Mouse (Mus musculus): ENCODE results near the gene Tbc1d24.

Gene Tbc1d24

GRCm38 (mm10) chr17:24173423-24173822 is 31.9 kb downstream of the Tbc1d24 start:
- peak; percentile 82 for DNase-seq (ENCODE audit: low spot score)

DNA sequence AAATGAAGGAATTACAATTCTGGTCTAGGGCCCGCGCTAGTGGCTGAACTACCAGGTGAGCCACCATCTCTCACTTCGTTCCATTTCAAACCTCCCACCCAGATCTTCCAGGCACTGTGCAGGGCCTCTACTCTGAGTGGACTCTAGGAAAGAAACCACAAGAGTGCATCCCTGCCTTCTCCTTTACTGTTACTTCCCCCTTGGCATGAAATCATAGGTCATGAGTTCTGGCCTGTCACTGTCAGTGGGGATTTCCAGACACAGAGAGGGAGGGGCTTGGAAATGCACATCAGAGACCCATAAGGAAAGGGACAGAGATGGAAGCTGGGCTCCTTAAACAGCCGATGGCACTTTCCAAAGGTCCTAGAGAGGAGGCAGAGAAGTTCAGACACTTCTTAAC is 33.6 kb downstream of the Tbc1d24 start:
- DNase-seq (ENCODE audit: low spot score): no peak

- DNase-seq (ENCODE audit: low spot score): no peak
These were observed 34.6 kb downstream of the Tbc1d24 start for GRCm38 (mm10) chr17:24170729-24171128.

GRCm38 (mm10) chr17:24170125-24170524 is 35.2 kb downstream of the Tbc1d24 start:
- DNase-seq (ENCODE audit: low spot score): no peak

GRCm38 (mm10) chr17:24169317-24170065 is 35.9 kb downstream of the Tbc1d24 start, which contains the start of gene Atp6v0c:
Atp6v0c (minus strand) TSS chr17:24169702.
- peak; percentile 94 for DNase-seq (ENCODE audit: low spot score)

DNA sequence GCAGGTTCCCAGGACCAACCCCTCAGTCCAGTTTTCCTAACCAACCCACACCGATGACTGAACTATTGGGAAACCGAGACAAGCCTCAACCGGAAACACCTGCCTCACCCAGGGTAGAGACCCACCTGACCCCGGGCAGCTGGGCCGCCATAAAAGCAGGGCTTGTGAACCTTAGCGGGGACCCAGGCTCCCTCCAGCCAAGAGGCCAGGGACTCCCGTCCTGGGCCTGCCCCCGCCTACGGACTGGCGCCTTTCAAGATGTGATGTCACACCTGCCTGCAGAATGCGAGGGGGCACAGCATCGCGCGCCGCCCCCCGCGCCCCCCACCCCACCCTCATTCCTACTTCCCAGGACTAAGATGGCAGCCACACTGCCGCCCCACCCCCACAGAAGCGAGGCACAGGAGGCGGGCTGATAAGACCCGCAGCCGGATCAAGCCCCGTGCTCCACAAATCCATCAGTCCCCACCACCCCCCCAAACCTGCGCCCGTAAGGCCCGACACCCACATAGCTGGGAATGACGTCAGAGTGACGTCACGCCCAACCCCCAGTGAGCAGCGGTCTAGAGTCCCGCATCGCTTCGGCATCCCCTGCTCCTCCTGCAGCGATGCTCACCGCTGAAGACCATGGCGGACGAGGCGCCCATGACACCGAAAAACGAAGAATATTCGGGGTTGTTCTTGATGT is 36.6 kb downstream of the Tbc1d24 start:
- peak; percentile 74 for DNase-seq (ENCODE audit: low spot score)

DNA sequence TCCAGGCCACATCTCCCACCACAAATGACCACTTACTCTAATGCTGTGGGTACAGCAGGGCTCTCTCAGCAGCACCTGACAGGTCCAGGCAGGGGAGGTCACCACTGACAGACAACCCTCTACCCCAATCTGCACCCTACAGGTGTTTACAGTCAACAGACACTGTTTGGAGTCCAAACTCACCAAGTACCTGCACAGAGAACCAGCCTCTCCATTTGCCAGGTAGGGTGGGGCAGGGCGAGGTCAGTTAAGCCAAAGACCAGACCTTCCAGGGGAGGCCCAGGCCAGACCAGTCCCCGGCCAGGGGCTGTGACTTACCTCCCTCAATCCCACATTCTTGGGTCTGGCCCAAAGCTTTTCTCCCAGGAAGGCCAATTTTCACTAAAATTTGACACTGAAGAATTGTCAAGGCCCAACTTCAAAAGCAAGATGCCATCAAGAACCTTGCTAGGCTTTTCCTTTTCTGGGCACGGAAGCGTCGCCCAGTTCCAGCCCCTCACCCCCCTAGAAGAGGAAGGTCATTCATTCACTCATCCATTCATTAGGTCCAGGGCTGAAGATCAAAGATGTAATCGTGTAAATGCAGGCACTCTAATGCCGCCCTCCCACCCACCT is 37.4 kb downstream of the Tbc1d24 start:
- no peak for DNase-seq (ENCODE audit: low spot score)

DNA sequence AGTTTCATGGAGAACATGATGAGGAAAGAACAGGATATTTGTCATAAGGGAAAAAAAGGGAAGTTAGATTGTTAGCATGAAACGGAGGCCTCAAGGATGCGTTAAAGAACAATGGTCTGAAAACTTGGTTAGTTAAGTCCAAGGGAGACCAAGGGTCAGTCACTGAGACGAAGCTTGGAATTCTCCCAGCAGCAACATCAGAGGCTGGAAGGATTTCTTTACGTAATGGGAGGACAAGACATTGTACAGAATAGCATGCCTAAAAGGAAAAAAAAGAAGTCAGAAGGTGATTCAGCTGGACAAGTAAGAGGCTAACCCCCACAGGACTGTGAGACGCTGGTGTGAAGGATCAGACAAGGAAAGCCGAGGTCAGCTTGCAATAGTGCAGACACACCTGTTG is 38.2 kb downstream of the Tbc1d24 start:
- DNase-seq (ENCODE audit: low spot score): no peak

DNA sequence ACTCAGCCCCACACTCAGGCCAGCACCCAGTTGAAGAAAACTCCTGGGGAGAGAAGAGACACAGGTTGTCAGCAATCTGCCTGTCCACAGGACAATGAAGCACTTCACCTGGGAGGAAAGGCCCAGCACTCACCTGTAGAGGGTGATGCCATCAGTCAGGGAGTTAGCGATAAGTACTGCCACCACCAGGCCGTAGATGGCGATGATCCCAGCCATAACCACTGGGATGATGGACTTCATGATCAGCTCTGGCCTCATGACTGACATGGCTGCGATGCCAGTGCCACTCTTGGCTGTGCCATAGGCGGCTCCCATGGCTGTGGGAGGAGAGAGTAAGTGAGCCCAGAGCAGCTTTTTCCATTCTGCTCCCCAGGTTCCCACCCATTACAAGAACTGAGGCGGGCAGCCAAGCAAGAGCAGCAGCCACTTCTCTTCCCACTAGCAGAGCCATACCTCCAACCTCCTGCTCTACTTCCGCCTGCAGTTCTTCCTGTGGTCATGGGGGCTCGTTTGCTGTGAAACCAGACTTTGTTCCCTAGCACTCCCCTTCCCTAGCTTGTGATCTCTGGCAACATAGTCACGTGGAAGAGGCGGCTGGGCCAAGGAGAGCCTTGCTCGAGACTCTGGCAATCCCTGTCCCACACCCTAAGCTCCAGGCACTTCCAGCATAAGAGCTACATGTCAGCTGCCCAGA is 40.6 kb downstream of the Tbc1d24 start:
- DNase-seq (ENCODE audit: low spot score): no peak

DNA sequence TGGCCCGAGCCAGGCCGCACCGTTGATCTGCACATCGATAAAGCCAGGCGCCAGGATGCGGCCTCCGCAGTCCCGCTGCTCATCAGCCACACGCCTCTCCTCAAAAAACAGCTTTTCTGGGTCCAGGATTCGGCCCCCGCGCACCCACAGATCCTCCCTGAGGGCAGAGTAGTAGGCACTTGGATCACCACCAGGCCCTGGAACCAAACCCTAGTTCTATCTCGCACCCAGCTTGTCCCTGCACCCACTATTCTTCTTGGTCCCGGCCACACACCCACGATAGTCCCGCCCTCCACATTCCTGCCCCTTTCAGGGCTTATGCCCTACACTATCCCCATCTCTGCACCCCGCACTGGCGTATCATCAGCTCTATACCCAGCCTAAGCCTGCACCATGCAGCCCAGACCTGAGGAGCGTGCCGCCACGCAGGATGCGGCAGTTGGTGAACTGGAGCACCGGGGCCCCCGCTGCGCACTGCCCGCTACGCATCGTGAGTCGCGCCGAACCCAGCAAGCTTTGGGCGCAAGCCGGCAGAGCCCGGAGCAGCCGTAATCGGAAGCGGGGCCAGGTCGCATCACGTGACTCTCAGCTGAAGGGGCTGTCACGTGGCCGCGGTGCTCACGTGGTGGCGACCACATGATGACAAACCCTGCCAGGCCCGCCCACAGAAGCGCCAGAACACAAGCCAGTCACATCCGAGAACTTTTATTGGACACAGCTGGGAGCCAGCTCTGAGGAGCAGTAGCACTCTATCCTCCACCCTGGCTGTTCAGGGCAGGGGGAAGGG is 42.0 kb downstream of the Tbc1d24 start, which contains the start of gene Amdhd2:
Amdhd2 (minus strand) TSS at position 591 of the 787 bp plus-strand sequence.
- DNase-seq (ENCODE audit: low spot score): peak; percentile 97

- no peak for DNase-seq (ENCODE audit: low spot score)
These were observed 42.7 kb downstream of the Tbc1d24 start for GRCm38 (mm10) chr17:24162584-24163175.

DNA sequence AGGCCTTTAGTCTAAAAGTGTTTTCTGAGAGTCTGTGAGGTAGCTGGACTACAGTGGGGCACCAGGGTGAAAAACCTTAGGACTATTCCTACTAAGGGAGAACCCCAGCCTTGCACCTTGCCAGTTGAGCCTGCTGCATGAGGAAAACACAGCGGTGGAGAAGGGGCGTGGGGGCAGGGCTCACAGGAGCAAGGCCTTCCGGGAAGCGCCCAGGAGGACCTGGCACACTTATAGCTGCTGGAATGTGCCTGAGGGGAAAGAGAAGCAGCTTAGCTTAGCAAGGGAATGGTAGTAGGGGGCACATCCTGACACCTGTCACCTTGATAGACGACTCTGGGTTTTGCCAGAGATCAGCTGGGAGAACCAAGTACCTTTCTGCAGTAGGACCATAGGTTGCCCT is 43.9 kb downstream of the Tbc1d24 start:
- DNase-seq (ENCODE audit: low spot score): no peak

DNA sequence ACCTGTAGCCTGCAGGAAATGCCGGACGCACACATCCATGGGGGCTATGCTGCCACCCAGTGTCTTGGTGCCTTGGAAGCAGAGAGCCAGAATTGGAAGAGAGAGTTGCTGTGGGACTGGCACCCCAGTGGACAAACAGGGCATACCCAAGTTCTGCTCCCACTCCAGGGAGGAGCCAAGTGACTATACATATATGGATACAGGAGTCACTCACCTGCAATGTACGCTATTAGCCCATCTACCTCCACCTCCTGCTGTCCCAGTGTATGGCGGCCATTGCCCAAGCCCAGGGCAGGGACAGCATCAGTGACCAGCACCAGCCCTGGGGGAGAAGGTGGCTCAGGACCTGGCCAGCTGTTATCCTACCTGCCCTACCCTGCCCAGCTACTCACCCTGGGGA is 47.8 kb downstream of the Tbc1d24 start:
- DNase-seq (ENCODE audit: low spot score): no peak

- no peak for DNase-seq (ENCODE audit: low spot score)
These were observed 48.2 kb downstream of the Tbc1d24 start for GRCm38 (mm10) chr17:24157121-24157520.

- no peak for DNase-seq (ENCODE audit: low spot score)
These were observed 49.0 kb downstream of the Tbc1d24 start for GRCm38 (mm10) chr17:24156394-24156793.

DNA sequence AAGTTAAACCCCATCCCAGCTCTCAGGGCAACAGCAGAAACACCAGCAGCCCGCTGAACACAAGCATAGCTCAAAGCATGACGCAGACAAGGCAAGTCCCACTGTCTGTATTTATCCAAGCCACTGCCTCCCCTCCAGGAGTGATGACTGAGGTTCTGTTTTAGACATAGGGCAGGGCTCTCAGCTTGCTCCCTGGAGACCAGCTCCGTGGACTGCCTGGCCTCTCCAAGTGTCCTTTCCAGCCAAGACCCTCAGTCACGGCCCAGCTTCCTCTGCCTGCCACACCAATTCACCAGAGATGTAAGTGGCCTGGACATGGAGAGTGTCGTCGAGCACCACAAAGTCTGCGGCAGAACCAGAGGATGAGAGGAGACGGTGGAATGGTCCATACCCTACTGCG is 49.6 kb downstream of the Tbc1d24 start:
- no peak for DNase-seq (ENCODE audit: low spot score)

DNA sequence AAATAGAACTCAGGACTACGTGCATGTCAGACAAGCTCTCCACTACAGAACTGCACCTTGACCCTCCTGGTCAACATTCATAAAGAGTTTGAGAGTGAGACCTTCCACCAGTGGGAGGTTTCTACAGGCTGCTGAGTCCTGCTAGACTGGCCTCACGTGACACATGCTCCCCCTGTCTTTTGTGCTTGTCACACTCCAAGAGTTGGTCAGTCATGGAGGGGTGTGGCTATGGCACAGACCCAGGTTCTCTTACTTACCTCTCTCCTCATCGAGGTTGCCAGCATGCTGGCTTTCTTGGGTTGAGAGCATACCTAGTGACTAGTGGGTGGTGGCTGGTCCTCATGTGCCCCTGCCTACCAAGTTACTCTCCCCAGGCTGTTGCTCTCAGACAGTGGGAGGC is 50.9 kb downstream of the Tbc1d24 start:
- no peak for DNase-seq (ENCODE audit: low spot score)

- peak; percentile 90 for DNase-seq (ENCODE audit: low spot score)
These were observed 53.3 kb downstream of the Tbc1d24 start for GRCm38 (mm10) chr17:24151890-24152563.

DNA sequence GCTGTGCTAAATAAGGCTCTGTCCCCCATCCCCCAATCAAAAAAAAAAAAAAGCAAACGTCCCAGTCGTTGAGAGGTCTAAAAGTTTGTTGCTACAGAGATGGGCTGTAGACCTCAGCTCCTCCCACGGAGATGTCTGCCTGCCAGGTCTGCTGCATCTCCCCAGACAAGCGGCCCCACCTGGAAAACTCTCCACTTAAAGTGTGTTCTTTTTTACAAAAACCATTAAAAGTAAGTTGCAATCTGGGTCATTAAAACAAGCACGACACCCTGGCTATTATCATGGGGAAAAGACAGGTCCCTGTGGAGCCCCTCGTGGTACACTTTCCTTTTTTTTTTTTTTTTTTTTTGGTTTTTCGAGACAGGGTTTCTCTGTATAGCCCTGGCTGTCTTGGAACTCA is 54.0 kb downstream of the Tbc1d24 start:
- DNase-seq (ENCODE audit: low spot score): no peak

DNA sequence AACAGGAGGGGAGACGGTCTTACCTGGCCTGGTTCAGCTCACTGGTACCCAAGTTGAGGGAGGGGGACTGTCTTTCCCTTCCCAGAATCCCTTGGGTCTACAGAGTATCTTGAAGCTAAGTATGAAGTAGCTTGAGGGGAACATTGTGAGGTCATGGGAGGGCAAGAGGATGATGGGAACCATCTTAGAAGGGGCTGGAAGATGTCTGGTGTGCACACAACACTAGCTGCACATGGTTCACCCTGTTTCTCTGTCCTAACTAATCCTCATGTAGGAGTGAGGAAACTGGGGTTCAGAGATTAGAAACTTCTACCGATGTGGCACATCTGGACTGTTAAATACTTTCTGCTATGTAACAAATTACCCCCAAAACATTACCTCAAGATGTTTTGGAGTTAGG is 54.5 kb downstream of the Tbc1d24 start, which contains the start of gene Pdpk1:
Pdpk1 (minus strand) TSS at position 101 of the 400 bp plus-strand sequence.
- no peak for DNase-seq (ENCODE audit: low spot score)

DNA sequence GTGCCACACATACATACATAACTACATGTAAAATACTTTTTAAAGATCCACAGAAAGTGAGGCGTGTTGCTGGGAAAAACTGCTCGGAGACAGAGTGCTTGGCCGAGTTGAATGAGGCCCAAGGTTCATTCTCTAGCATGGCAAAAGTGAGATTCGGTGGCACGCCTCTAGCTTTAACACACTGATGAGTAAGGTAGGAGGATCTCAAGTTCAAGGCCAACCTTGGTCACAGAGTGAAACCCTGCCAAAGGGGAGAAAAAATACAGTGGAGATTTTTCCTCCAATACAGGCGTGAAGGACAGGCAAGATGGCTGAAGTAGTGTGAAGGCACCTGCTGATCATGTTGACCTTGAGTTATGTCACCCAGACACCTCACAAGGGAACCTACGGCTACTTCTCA is 55.9 kb downstream of the Tbc1d24 start:
- no peak for DNase-seq (ENCODE audit: low spot score)
